Mouse (Mus musculus) hindbrain, embryonic 16.5 days (tissue): Measurements from ENCODE around the gene Mib2. TPM values are rescaled to one million over a fixed set of nuclear protein-coding genes. Genes with fewer than 3 reads are reported as not detected.
A peak's percentile ranks its signal among the peaks of the same experiment; 100 is the strongest.

ENCODE experiments used
- ATAC-seq: fragments of 200-750 bp; cut with Nextera tagmentation; 2 replicates; pipeline ENCODE4 v1.8.0; 2017; ENCODE audit warnings: moderate TSS enrichment, moderate library complexity
- H3K27ac ChIP-seq: fragments of 300-500 bp; sonication (generic); 2 replicates; pipeline ENCODE4 v1.5.1; 2014; ENCODE audit warnings: low read depth, mild to moderate bottlenecking, control low read depth, low read length, moderate library complexity
- H3K27me3 ChIP-seq: fragments of 300-500 bp; sonication (generic); replicated peaks from 2 replicates; pipeline ENCODE4 v1.6.1; 2014; ENCODE audit warnings: low read length; ENCODE audit not compliant: control insufficient read depth, insufficient read depth
- H3K36me3 ChIP-seq: fragments of 300-500 bp; sonication (generic); 2 replicates; pipeline ENCODE4 v1.6.1; 2014; ENCODE audit warnings: mild to moderate bottlenecking, low read length, moderate library complexity, mixed read lengths; ENCODE audit not compliant: control insufficient read depth, insufficient read depth
- H3K4me1 ChIP-seq: fragments of 300-500 bp; sonication (generic); 2 replicates; pipeline ENCODE4 v1.6.1; 2014; ENCODE audit warnings: low read depth, low read length; ENCODE audit not compliant: control insufficient read depth, insufficient read depth
- H3K4me2 ChIP-seq: fragments of 300-500 bp; sonication (generic); 2 replicates; pipeline ENCODE4 v1.6.1; 2014; ENCODE audit warnings: mild to moderate bottlenecking, low read length, control low read depth, moderate library complexity
- H3K4me3 ChIP-seq: fragments of 300-500 bp; sonication (generic); 2 replicates; pipeline ENCODE4 v1.5.1; 2014; ENCODE audit warnings: mild to moderate bottlenecking, low read length, control low read depth, moderate library complexity
- H3K9ac ChIP-seq: fragments of 300-500 bp; sonication (generic); 2 replicates; pipeline ENCODE4 v1.6.1; 2014; ENCODE audit warnings: low read depth, mild to moderate bottlenecking, control low read depth, low read length, moderate library complexity
- H3K9me3 ChIP-seq: fragments of 300-500 bp; sonication (generic); 2 replicates; pipeline ENCODE4 v1.6.1; 2014; ENCODE audit warnings: mild to moderate bottlenecking, low read length, moderate library complexity; ENCODE audit not compliant: control insufficient read depth
- WGBS: fragments of 180-500 bp; shearing (Covaris S2); extraction: QIAGEN DNeasy Blood & Tissue Kit; methylation state at CpG from one replicate; pipeline ENCODE4 v1.1.7; 2014; 5-methylcytosine and 5-hydroxymethylcytosine counted together
- polyA plus RNA-seq: library from polyadenylated mRNA; unstranded; fragments of >200 nt; fragmentation: Nextera tagmentation; extraction: Ambion mirVana; gene quantifications from 2 replicates; pipeline ENCODE4 v1.2.1, GENCODE M21; 2015

Gene Mib2
- 54.4 and 55.7 TPM in 2 replicates for polyA plus RNA-seq

DNA sequence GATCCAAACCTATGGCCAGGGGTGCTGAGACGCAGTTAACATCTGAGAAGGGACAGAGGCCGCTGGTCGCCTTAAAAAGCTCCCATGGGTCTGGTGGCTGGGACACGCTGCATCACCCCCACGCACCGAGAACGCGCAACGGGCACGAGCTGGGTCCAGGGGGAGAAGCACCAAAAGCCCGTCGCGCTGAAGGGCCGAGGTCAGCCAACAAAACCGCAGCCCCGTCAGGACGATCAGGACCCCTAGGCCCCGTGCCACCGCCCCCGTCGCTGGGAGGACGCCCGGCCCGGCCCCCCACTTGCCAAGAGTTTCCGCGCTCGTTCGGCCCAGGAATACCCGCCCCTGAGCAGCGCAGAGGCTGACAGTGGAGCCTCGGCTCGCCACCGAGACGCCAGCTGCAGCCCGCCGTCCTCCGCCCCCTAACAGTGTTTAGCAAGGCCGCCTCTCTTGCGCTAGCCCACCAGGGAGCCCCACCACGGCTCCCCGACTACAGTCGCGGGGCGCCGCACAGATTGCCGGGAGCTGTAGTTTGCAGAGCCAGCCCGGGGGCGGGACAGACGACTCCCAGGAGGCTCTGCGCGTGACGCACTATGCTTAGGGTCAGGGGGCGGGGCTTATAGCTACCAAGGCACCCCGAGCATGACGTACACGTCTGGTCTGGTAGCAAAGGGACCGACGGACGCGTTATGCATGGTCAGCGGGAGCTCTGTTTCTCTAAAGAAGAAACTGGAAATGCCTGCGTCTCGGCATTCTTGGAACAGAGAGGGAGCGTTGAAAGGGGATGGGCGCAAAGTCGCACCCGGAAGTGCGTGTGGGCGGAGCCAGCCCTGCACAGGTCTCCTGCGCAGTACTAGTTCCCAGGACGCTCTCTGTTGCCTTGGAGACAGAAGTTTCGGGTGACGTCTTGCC, at the start of gene Mib2:
TSS of gene Mib2 (minus strand) at position 510 of the 909 bp plus-strand sequence.
- WGBS: under 1% methylated on average over 73 of the region's 73 CpGs
- peak within 1 kb of the TSS; percentile 89 for H3K27ac ChIP-seq
- peaks cover 6% of the 10 kb centered on the region for H3K4me1 ChIP-seq
- no peaks in the 10 kb centered on the region for H3K27me3 ChIP-seq
- H3K9me3 ChIP-seq: no peaks in the 10 kb centered on the region
- H3K4me3 ChIP-seq: peak within 1 kb of the TSS; percentile 92
- peak; percentile 99 for ATAC-seq
- H3K36me3 ChIP-seq: 0 out of 2 replicates have a peak, but pooled peaks cover 4% of the 10 kb centered on the region
- peak within 1 kb of the TSS; percentile 66 for H3K4me2 ChIP-seq
- H3K9ac ChIP-seq: peak within 1 kb of the TSS; percentile 89

DNA sequence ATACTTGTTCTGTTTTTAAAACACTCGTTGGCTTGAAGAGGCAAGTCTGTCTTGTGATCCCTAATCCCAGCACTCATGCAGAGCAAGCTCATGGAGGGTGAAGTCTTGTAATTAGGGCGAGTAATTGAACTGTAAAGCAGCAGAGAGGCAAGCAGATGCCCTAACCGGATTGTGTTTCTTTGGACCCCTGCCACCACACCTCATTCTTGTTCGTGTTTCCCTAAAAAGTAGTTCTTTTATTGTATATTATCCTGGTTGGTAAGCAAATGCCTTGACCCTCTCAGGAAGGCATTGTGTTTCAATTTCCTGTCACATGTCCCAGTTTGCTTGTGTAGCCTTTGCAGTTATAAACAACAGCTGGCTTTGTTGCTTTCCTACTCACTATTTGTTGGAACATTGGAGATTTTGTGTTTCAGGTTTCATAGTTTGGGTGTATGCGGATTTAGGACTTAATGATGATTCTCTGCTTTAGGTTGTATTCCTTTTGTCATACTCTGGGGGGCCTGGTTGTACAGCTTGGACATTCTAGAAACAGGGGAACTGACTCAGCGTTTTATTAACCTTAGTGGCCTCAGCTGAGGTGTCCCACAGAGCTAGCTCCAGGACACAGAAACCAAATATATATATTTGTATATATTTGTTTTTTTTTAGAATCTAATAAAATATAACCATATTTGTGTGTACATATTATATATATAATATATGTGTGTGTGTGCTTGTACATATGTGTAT, 41.7 kb upstream of the Mib2 start:
- no peak; the same call in 1 of the 2 replicates for ATAC-seq
- no peak overlapping the region for H3K9ac ChIP-seq
- no peaks in the 10 kb centered on the region for H3K27me3 ChIP-seq
- no peaks in the 10 kb centered on the region for H3K9me3 ChIP-seq
- H3K4me1 ChIP-seq: peaks cover 18% of the 10 kb centered on the region
- no peak overlapping the region for H3K4me2 ChIP-seq
- peaks cover 5% of the 10 kb centered on the region for H3K36me3 ChIP-seq
- WGBS: 59% methylated on average over 6 of the region's 6 CpGs
- no peak overlapping the region for H3K27ac ChIP-seq
- no peak overlapping the region for H3K4me3 ChIP-seq

DNA sequence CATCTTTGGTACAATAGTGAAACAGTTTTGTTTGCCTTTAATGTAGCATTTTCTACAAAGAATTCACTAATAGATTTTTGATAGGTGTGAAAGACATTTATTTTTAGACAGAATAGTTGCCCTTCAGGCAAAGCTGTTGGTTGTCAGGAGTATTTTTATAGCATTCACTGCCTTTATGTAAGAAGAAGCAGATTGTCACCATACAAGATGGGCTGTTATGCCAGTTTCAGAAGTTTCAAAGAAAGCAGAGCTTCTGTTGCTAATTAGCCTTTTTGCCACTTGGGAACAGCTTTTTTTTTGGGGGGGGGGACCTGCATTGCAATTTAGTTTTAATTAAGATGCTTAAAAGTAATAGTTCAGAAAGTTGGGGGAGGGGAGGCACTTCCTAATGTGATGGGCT, 40.0 kb upstream of the Mib2 start:
- Histone ChIP-seq H3K4me1 (peaks cover 20% of the 10 kb centered on the region), H3K9ac (no peak overlapping the region), H3K9me3 (no peaks in the 10 kb centered on the region), H3K27ac (no peak overlapping the region), H3K36me3 (no peaks in the 10 kb centered on the region), H3K4me2 (no peak overlapping the region), H3K4me3 (no peak overlapping the region), H3K27me3 (no peaks in the 10 kb centered on the region)
- ATAC-seq: no peak

DNA sequence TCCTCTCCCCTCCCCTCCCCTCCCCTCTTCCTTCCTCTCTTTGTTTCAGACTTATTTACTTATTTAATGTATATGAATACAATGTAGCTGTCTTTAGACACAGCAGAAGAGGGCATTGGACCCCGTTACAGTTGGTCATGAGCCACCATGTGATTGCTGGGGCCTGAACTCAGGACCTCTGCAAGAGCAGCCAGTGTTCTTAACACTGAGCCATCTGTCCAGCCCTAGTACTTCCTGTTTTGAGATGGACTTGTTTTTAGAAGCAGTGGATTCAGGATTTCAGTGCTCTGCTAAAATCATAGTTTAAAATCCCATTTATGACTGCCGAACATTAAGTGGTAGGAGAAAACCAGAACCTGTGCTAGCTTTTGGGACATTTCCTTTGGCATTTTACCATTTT, 39.6 kb upstream of the Mib2 start:
- 81% methylated on average over 2 of the region's 2 CpGs for WGBS
- Histone ChIP-seq H3K9ac (no peak overlapping the region), H3K27me3 (no peaks in the 10 kb centered on the region), H3K4me3 (no peak overlapping the region), H3K4me2 (no peak overlapping the region), H3K27ac (no peak overlapping the region), H3K9me3 (no peaks in the 10 kb centered on the region), H3K36me3 (no peaks in the 10 kb centered on the region), H3K4me1 (peaks cover 20% of the 10 kb centered on the region)
- no peak for ATAC-seq

DNA sequence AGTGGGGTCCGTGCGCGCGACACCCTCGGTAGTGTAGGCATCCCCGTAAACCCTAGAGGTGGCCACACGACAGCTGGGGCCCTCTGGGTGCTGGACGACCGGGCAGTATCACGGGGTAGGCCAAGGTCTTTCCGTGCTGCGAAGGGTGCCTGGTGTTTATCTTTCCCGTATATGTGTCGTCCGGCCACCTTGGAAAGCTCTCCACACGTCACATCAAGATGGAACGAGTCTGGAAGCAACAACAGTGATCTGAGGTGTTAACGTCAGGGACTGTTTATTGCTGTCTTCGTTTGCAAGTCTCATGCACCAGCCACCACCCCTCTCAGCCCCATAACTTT, 36.6 kb upstream of the Mib2 start:
- Histone ChIP-seq H3K9me3 (no peaks in the 10 kb centered on the region), H3K36me3 (no peaks in the 10 kb centered on the region), H3K4me2 (peak overlapping the region; percentile 67), H3K27ac (peak overlapping the region; percentile 96), H3K4me3 (peak overlapping the region; percentile 95), H3K9ac (peak overlapping the region; percentile 97), H3K4me1 (peaks cover 18% of the 10 kb centered on the region), H3K27me3 (no peaks in the 10 kb centered on the region)
- under 1% methylated on average over 19 of the region's 19 CpGs for WGBS
- ATAC-seq: no peak; the same call in 1 of the 2 replicates

DNA sequence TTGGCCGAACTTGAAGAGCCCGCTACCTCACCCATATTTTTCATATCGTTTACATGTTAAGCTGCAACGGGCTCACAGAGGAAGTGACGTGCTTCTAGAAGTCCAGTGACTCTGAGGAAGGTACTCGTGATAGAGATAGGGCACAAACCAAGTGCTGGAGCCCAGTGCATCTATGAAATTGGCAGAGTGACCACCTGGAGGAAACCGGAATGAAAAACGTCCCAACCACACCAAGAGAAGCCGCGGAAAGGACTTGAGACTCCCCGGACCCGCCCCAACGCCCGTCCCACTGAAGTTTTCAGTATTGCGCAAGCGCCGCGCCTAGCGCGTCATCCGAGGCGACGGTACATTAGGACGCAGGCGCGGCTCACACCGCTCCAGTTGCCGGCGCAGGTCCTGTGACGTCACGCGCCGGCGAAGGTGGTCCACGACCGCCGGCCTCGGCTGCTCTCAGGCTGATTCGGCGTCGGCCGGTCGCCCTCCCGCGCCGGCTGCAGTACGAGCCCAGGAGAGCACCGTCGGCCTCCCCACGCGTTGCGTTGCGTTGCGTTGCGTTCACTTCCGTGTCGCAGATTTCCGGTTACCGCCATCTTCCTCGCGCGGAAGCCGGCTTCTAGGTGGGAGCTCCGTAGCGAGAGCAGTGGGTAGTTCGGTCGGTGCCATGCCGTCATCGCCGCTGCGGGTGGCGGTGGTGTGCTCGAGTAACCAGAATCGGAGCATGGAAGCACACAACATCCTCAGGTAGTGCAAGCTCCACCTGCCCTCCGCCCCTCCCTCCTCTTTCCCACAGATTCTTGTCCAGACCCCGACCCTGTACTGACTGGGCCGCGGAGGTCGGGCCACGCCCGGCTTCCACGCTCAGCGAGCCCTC, 36.0 kb upstream of the Mib2 start, which contains the start of gene Ssu72:
TSS of gene Ssu72 (plus strand) at position 80 of the 871 bp plus-strand sequence.
- H3K4me3 ChIP-seq: peak within 1 kb of the TSS; percentile 95
- under 1% methylated on average over 73 of the region's 83 CpGs for WGBS
- peak; percentile 96 for ATAC-seq

DNA sequence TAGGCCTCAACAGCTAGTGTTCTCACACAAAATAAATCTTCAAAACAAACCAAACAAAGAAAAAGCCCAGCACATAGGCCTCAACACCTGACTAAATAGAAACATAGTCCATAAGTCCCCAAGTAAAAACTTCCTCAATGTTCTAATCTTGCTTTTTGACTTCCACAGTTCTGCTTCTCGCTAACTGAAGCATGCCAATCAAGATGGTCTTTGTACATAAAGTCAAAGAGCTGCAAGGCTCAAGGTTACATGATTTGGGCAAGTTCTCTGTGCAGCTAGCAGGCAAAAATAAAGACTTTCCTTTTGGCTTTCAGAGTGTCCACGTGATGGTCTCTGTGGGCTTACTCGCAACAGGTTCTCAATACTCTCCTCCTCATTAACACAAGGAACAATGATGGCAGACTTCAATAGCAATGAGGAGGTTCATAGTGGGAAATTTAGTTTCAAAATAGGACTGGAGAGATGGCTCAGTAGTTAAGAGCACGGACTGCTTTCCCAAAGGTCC, 34.5 kb upstream of the Mib2 start:
- Histone ChIP-seq H3K27me3 (no peaks in the 10 kb centered on the region), H3K4me3 (no peak overlapping the region), H3K36me3 (no peaks in the 10 kb centered on the region), H3K27ac (no peak overlapping the region), H3K4me1 (peaks cover 10% of the 10 kb centered on the region), H3K9ac (no peak overlapping the region), H3K9me3 (no peaks in the 10 kb centered on the region), H3K4me2 (no peak overlapping the region)
- no peak for ATAC-seq
- 94% methylated on average over 4 of the region's 4 CpGs for WGBS

More for the DNA sequence above, 36.0 kb upstream of the Mib2 start, which contains the start of gene Ssu72:
- H3K27ac ChIP-seq: peak within 1 kb of the TSS; percentile 96
- H3K4me2 ChIP-seq: peak within 1 kb of the TSS; percentile 67
- no peaks in the 10 kb centered on the region for H3K36me3 ChIP-seq
- H3K27me3 ChIP-seq: no peaks in the 10 kb centered on the region
- H3K9ac ChIP-seq: peak within 1 kb of the TSS; percentile 97
- H3K9me3 ChIP-seq: no peaks in the 10 kb centered on the region
- H3K4me1 ChIP-seq: peaks cover 18% of the 10 kb centered on the region

DNA sequence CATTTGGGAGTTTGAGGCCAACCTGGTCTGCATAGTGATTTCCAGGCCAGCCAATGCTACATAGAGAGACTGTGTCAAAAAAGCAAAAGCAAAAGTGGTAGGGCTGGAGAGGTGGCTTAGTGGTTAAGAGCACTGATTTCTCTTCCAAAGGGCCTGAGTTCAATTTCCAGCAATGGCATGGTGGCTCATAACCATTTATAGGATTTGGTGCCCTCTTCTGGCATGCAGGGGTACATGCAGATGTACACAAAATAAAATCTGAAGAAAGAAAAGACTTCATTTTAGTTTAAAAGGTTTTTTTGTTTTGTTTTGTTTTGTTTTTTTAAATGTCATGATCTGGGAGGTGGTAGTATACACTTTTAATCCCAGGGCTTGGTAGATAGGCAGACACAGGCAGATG, 31.4 kb upstream of the Mib2 start:
- Histone ChIP-seq H3K4me1 (peaks cover 18% of the 10 kb centered on the region), H3K4me2 (no peak overlapping the region), H3K27ac (no peak overlapping the region), H3K9ac (no peak overlapping the region), H3K9me3 (no peaks in the 10 kb centered on the region), H3K27me3 (no peaks in the 10 kb centered on the region), H3K36me3 (no peaks in the 10 kb centered on the region), H3K4me3 (no peak overlapping the region)
- ATAC-seq: no peak
